Mouse (Mus musculus): Measurements from ENCODE around the gene Nckap5.
"Not testable (repeated sequence)": the region's sequence is repeated elsewhere in the genome, so short reads cannot be mapped to it uniquely, and the experiment has no call there.

The Nckap5 gene

GRCm38 (mm10) chr1:126168131-126168530, 662.5 kb downstream of the Nckap5 start:
- DNase-seq (ENCODE audit: low spot score in 2 of 2) = no peak

DNA sequence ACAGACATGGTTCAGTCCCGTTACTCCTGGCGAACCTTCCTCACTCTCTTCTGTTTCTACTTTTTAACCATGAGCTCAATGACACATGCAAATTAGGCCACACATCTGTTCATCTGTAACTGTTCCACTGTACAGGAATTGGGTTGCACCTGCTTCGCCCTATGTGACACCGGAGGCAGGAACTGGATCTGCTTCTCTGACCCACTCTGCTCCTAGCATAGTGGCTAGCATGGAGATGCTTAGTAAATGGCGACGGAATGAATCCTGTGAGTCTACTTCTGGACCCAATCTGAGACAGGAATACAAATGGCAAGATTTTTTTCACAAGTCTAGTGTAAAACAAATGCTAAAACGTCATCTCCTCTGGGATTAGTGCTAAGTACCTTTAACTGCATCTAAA, 663.1 kb downstream of the Nckap5 start:
- DNase-seq (ENCODE audit: low spot score in 2 of 2) = peak in 1 of 2 experiments; percentile 3

- DNase-seq (ENCODE audit: low spot score in 2 of 2) = no peak
Observed at GRCm38 (mm10) chr1:126159287-126159686, 671.3 kb downstream of the Nckap5 start.

GRCm38 (mm10) chr1:126155816-126156215, 674.8 kb downstream of the Nckap5 start:
- DNase-seq (ENCODE audit: low spot score in 2 of 2) = no peak

- DNase-seq (ENCODE audit: low spot score in 2 of 2) = no peak
Observed at GRCm38 (mm10) chr1:126153516-126154234, 676.9 kb downstream of the Nckap5 start.

- DNase-seq (ENCODE audit: low spot score in 2 of 2) = no peak
Observed at GRCm38 (mm10) chr1:126152217-126152616, 678.4 kb downstream of the Nckap5 start.

DNA sequence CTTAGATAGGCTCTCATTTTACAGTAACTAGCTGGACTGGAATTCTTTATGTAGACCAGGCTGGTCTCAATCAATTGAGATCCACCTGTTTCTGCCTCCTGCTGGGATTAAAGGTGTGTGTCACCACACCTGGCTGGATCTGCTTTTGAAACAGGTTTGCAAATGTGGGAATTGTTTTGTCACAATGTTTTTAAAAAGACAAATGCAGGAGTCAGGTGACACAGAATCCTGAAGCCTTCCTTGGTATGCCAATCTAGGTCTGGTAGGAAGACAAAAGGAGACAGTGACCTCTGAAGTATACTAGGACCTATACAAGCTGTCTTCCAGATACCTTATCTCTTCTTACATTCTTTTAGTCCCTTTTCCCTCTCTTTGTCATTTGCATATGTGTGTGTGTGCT, 680.6 kb downstream of the Nckap5 start:
- no peak for DNase-seq (ENCODE audit: low spot score in 2 of 2)

GRCm38 (mm10) chr1:126135717-126136116, 694.9 kb downstream of the Nckap5 start:
- no peak for DNase-seq (ENCODE audit: low spot score in 2 of 2)

DNA sequence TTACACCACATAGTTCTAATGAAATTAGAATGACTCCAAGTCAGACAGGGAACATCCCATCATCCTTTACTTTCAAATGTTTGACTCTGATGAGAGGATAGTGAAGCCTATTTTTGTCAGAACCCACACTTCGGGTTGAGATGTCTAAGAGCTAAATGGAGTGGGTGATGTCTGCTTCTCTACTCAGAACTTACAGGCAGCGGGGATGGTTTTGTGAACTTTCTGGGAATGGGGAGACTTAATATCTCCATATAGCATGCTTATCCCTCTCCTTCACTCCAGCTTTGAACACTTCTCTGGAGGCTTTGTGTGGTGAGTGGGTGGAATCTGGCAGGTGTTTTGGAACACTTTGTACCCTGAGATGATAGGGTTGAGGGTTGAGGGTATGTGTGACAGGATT, 698.3 kb downstream of the Nckap5 start:
- DNase-seq (ENCODE audit: low spot score in 2 of 2) = no peak

GRCm38 (mm10) chr1:126129129-126129528, 701.5 kb downstream of the Nckap5 start:
- no peak for DNase-seq (ENCODE audit: low spot score in 2 of 2)

- DNase-seq (ENCODE audit: low spot score in 2 of 2) = no peak
Observed at GRCm38 (mm10) chr1:126123111-126123510, 707.5 kb downstream of the Nckap5 start.

- no peak for DNase-seq (ENCODE audit: low spot score in 2 of 2)
Observed at GRCm38 (mm10) chr1:126120506-126120905, 710.1 kb downstream of the Nckap5 start.

- no peak for DNase-seq (ENCODE audit: low spot score in 2 of 2)
Observed at GRCm38 (mm10) chr1:126116034-126116433, 714.6 kb downstream of the Nckap5 start.

DNA sequence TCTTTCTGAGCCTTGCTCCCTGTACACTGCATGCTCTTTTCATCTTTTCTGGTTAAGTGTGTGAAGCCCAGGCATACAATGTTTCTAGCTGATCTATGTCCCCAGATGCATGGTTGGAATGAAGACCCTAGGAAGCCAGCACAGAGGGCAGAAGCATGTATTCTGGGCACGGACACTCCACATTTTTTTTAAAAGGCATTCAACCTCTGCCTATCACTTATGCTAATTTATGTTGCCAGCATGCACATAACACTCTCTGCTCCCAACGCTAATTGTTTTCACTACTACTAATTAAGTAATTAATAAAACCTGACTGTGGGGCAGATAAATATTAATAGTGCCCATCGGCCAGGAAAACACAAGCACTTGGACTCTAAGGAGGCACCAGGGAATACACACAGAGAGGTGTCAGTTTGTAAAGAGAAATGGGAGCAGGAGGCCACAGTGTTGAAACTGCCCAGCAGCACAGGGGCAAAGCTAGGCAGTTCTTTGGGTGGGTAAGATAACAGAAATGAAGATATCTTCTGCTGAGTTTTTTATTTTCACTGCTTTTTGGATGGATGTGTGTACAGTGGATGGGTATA, 724.8 kb downstream of the Nckap5 start:
- no peak for DNase-seq (ENCODE audit: low spot score in 2 of 2)

DNA sequence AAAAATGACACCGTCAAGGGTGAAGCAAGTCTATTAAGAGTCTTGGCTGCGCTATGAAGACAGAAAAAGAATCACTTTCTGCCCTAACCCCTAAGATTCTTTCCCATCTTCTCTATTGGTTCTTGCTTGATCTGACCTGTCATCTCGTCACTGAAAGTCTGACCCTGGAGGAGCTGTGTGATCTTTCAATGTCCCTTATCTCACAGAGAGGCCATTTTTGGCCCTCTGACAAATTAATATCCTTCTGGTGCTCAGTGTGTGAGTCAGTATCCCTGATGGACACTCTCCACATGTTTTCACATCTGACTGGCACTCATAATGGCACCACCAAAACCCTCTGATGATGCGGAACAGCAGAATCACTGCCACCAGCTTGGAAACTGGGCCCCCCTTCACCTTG, 736.3 kb downstream of the Nckap5 start:
- DNase-seq (ENCODE audit: low spot score in 2 of 2) = no peak

GRCm38 (mm10) chr1:126091979-126092378, 738.6 kb downstream of the Nckap5 start:
- DNase-seq (ENCODE audit: low spot score in 2 of 2) = not testable (repeated sequence)

DNA sequence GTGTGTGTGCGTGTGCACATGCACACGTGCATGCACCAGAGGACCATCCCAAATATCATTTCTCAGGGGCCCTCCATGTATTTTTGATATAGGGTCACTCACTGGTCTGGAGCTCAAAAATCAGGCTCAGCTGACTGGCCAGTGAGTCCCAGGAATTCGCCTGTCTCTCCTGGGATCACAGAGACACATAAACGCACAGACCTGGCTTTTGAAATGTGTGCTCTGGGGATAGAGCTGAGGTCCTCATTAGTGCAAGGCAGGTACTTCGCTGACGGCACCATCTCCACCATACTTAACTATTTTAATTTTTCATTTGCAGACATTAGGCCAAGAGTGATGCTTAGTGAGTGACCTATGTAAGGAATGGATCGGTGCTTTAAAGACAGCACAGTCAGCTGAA, 743.4 kb downstream of the Nckap5 start:
- DNase-seq (ENCODE audit: low spot score in 2 of 2) = no peak

DNA sequence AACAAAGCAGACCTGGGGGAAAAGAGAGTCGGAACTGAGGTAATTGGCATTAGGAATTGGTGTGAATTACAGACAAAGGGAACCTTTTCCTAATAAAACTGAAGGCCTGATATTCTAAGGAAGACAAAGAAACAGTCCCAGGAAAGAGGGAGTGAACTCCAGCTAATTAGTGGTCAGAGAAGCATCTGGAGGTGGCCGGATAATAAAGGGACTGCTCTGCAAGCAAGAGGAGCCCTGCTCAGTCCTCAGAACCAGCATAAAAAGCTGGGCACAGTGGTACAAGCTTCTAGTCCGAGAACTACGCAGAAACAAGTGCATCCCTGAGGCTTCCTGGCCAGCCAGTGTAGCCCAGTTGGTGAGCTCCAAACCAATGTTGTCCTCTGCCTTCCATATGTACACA, 754.3 kb downstream of the Nckap5 start:
- no peak for DNase-seq (ENCODE audit: low spot score in 2 of 2)

GRCm38 (mm10) chr1:126070861-126071260, 759.7 kb downstream of the Nckap5 start:
- DNase-seq (ENCODE audit: low spot score in 2 of 2) = no peak

- DNase-seq (ENCODE audit: low spot score in 2 of 2) = no peak
Observed at GRCm38 (mm10) chr1:126051491-126051890, 779.1 kb downstream of the Nckap5 start.

GRCm38 (mm10) chr1:126042886-126043285, 787.7 kb downstream of the Nckap5 start:
- no peak for DNase-seq (ENCODE audit: low spot score in 2 of 2)

DNA sequence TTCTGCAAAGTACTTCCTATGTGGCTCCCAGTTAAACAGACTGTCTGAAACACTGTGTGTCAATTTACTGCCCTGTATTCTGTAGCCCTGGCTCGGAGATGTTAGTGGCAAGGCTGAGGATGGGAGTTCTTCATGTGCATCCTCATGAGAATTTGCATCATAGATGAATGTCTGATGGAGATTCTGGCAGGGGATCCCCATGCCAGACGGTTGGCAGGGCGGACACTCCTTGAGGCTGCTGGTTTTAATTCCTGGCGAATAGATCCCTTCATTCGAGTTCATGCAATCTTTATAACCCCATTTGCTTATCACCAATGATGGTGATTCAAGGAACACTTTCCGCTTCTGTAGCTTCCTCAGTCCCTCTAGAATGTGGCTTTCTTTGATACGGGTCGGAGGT, 803.1 kb downstream of the Nckap5 start:
- no peak for DNase-seq (ENCODE audit: low spot score in 2 of 2)

DNA sequence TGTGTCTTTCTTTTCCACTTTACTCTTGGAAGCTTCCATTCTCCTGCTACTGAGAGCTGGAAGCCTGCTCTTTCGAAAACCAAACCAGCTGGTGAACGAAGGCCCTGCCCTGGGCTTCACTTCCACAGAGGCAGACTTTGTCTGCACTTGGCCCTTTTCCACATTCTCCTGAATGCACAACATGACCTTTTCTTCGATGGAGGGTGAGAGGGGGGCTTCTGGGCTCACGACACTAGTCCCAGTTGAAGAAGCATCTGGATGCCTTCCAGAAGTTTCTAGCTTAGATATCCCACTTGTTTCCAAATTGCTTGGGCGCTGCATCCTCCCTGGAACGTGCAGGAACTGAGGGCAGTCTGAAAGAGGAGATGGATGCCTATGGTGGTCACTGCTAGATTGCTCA, 806.1 kb downstream of the Nckap5 start:
- DNase-seq (ENCODE audit: low spot score in 2 of 2) = no peak

- DNase-seq (ENCODE audit: low spot score in 2 of 2) = no peak
Observed at GRCm38 (mm10) chr1:126022959-126023358, 807.6 kb downstream of the Nckap5 start.

Data from thymus, postnatal 10 days (tissue).